Mouse (Mus musculus): ENCODE results near the gene Iqgap1.

The Iqgap1 gene

DNA sequence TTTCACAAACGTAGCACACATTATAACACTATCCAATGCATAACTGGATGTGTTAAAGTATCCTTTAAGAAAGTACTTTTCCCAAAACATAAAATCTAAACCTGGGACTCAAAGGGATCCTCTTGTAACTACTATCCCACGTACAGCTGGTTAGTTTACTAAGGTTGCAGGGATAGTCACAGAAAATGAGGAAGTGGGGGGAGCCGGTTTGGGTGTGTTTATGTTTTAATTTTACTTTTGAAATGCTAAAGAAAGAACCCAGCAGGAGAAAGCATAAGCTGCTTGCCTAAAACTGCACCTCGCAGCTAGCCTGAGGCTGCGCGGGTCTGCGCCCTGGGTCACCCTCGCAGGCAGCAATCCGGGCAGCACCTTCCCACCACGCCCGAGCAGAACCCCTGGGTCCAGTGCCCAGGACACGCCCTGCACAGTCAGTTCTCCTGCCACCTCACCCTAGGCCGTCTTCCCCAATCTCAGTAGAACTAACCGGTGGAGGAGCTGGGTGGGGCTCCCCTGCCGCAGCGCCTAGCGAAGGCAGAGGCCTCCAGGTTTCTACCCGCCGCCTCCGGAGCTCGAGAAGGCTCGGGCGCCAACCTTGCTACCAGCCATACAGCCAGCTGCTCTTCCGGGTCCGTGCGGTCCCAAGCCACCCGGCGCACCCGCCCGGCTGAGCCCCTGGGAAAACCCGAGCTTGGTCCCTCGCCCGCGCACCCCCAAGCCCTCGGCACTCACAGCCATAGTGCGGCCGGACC, 23.2 kb downstream of the Iqgap1 start:
- no peak for DNase-seq

DNA sequence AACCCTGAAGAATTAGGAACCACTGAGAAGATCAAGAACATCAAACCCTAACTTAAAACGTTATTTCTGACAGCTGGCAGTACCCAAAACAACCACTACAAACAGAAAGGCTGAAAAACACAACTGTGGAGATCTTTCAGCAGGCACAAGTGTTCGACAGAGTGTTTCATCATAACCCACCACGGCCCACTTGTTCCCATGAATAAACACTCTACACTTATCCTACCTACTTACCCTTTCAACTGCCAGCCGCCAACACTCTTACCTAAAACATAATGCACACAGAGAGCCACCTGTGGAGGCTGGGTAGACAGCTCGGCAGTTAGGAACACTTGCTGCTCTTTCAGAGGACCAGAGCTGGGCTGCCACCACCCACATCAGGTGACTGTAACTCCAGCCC, 26.5 kb downstream of the Iqgap1 start:
- DNase-seq = no peak

DNA sequence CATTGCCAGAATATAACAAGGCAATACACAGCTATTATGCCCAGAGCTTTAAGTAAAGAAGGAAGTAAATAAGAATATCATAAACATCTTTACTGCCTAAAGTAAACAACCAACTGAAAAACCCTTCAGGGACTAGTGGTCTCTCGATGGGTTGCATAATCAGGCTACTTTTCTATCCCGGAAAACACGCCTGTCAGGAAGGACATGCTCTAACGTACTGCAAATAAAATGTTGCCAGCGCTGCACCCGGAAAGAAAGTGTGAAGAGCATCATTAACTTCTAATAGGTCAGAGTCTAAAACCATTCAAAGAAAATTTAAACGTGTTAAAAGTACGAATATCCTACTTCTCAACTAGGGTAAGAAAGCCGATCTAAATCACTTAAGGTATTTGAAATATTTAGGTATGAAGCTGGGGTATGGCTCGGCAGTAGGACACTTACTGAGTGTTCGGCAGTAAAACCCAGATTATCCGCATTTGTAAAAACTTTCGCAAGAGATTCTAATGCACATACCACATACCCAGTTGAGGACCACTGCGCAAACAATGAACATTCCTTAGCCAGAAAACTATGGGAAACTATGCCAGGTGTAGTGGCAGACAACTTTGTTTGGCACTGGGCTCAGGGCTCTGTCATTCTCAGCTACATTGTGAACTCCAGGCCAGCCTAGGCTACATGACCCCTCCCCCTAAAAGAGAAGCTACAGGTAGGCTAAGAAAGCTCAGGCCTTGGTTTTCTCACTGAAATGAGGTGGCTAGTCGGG, 28.8 kb downstream of the Iqgap1 start:
- DNase-seq = no peak

DNA sequence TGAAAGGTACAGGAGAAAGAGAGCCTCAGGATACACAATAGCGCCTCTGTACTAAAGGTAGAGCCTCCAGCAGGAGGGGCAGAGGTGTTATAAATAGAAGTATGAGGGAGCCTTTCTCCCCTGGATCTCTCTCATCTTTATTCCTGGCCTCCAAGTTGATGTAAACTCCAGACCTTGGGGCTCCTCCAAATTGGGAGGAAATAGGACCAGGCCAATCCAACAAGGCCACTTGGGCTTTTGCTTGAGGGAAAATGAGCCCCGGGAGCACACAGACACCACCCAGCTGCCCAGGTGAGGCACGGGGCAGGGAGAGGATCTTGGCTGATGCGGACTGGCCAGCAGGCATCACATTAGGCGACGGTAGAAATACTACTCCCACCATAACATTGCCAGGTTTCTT, 29.5 kb downstream of the Iqgap1 start:
- no peak for DNase-seq

DNA sequence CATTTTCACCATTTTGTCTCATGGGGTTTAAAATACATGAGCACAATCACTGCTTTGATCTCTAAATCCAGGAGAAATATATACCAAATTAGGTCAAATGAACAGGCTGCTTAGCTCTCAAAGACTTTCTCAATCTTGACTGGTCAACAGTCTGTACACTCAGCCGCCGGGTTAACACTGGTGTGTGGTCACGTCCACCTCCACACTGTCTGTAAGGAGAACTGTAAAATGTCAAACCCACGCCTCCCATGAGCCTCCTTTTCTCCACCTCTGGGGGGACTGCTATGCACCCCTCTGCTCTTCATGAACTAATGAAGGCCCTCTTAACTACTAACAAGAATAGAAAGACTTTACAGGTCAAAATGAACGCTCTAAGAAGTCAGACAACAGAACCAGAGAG, 36.2 kb downstream of the Iqgap1 start:
- DNase-seq = no peak

DNA sequence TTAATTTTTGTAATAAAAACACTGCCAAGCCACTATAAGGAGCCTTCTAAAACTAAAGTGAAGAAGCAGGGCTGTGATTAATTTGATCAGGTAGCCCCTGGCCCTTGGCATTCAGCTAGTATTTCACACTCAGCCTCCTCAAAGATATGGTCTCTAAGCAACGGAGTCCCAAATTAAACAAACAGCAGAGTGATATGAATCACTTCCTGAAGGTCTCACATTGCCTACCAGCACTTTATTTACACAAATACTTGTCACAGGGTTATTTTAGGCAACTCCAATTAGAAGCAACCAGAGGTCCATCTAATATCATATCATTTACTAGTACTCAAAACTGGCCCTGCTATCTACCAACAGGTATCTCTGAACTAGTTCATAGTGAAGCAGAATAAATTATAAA, 36.7 kb downstream of the Iqgap1 start:
- no peak for DNase-seq

DNA sequence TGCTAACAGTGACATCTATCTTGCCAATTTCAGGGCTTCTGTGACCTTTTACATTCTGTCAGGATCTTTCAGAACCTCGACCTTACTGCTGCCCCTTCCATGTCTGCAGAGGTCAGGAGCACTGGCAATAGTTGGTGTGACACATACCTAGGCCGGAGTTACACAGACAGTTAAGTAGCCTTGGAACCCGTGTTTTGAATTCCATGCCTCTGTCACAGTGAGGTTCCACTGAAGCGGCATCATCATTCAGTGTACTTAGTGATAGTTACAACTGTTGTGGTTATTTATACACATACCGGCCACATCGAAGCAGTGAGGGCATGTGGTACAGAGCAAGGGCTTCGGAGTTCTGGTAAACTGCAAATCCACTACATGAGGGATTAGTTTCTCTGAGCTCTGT, 37.8 kb downstream of the Iqgap1 start:
- DNase-seq = no peak

DNA sequence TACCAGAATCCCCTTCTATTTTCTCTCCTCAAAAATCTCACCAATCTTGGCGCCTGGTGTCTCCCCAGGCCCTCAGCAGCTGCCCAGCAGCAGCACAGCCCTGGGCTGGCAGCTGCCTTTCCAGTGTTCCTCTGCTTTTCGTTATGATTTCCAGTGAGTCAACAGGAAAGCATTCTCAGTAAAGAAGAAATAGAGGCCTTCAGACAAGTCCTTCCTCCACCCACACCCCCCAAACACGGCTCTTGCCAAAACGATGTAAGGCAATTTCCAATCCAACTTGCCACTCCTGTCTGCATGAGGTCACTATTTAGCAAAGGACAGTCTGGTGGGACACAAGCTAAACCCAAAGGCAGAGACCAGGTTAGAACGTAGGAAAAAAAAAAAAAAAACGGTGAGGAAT, 39.0 kb downstream of the Iqgap1 start:
- DNase-seq = peak; percentile 56

DNA sequence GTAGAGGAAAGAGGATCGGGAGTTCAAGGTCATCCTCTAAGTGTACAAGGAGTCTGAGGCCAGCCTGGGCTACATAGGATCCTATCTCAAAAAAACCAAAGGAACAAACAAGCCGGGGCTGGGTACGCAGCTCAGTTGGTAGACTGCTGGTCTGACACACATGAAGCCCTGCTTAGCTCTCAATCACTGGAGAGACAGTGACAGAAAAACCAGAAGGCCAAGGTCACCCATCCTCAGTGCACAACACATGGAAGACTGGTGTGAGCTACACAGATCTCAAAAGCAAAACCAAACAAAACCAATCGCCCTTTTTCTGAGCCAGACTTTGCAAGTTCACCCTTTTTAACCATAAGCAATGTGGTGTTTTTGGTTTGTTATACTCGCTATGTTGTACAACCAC, 41.9 kb downstream of the Iqgap1 start:
- DNase-seq = no peak

DNA sequence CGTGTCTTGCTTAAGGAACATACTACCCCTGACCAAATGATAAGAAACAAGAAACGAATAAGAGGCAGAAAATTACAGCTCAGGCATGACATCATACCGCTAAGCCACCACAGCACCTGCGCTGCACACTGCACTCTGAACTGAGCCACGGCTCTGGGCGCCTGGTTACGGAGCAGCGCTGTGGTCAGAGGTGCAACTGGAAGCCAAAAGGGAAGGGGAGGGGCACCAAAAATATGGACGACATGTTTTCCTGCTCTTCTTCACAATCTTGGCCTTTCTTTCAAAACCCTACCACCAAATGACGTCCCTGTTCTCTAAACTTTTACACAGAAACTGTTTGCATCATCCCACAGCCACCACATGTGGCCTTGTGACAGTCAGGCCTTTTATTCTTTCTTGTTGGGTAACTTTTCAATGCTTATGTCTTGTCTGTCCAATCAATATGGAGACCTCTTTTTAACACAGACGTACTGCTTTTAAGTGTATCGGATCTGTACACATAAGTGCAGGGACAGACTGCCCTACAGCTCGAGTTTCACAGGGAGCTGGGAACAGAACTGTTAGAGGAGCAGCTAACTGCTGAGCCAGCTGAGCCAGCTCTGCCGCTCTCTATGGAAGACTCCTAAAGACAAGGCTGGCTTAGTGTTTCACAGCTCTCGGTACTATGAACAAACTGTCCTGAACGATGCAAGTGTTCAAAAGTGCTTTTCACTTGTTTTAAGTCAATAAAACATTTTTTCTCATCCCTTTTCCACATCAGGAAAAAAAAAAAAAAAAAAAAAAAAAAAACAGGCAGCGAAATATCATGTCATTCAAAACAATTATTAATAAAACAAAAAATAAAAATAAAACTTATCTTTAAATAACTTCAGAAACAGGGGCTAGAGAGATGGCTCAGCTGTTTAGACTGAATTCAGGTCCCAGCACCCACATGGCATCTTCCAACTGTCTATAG, 43.3 kb downstream of the Iqgap1 start:
- DNase-seq = no peak

DNA sequence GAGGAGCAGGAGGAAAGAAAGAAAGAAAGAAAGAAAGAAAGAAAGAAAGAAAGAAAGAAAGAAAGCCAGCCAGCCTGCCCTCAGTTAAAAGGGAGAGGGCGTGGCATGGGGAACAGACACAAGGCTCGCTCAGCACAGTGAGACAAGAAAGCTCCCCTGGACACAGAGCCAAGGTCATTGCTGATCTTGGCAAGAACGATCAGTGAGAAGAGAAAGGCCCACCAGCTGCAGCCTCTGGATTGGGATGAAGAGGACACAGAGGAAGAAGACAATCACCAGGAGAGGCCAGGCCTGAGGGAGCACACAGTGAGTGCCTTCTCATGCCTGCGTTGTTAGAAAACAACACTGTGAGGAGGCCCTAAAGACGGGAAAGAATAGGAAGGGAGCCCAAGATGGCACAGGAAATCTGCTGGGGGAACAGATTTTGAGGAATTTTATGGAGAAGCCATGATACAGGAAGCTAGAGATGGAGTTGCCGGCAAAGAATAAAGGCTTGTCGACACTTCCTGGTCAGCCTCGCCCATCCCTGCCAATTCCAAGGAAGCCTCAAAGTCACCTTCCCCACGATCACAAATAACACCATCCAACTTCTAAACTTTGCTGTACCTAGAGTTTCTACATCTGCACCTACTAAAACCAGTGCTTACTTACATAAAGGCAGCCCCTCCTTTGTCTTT, 44.2 kb downstream of the Iqgap1 start:
- peak; percentile 71 for DNase-seq

DNA sequence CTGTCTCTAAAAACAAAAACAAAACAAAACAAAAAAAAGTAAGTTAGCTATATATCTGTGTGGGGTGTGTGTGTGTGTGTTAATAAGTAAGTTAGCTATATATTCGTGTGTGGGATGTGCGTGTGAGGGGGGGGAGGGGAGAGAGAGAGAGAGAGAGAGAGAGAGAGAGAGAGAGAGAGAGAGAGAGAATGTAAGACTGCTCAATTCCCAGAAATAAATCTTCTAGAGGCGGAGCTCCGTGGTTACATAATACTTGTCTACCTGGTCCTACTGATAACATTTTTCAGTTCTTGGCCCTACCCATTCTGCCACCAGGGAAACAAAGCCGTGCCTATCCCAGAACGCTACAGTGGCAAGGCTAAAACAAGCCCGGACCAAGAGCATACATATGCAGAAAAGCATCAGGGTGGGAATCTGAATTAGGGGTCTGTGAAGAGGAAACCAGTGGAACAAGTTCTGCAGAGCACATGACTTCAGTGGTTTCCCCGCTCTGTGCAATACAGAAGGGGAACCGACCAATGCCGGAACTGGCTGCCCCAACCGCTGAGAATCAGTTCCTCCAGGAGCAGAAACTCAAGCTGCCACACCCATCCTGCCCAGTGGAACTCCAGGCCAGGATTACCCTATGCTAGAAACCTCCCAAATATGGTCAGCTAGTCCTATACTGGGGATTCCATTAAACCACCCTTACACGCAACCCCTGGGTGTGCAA, 46.7 kb downstream of the Iqgap1 start:
- peak; percentile 78 for DNase-seq

DNA sequence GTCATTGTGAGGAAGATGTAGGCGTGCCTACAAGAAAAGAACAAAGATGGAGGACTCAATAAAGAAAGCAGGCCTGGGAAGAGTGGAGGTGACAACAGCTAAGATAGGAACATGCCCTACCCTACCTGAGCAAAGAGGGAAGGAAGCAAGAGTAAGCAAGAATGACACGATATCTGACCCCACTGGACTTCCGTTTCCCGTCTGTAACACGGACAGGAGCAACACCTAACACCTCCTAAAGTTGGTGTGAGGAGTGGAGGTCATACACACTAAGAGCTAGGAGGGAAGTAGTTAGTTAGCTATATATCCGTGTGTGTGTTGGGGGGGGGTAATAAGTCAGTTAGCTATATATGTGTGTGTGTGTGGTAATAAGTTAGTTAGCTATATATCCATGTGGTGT, 47.4 kb downstream of the Iqgap1 start:
- DNase-seq = peak; percentile 2

DNA sequence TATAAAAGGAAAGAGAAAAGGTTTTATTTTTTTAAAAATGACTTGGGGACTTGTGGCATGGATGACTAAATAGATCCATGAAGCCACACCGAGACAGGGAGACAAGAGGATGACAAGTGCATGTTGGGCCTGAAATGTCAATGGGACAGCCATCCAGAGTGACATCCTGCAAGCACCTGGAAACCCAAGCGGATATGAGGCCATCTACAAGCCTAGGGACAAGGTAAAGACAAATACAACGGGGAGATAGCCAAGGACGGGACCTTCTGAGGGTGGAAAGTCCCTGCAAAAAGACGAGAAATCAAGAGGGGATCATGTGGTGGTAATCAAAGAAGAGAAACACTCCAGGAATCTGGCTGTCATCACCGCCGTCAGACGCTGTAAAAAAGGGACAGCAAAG, 48.6 kb downstream of the Iqgap1 start:
- DNase-seq = no peak

DNA sequence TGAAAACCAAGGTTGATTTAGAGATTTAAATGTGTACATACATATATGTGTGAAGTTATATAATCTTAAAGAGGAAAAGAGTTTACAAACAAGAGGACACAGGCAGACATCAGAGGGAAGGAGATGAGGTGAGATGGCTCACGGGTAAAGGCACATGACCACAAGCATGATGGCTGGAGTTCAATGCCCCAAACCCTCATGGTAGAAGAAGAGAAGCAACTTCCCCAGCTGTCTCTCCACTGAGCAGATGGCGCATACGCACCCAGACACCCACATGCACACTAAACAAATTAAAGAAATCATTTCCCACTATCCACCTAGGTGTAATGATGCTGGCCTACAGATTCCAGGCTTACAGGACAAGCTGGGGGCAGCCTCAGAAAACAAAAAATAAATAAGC, 49.7 kb downstream of the Iqgap1 start:
- DNase-seq = peak; percentile 4

DNA sequence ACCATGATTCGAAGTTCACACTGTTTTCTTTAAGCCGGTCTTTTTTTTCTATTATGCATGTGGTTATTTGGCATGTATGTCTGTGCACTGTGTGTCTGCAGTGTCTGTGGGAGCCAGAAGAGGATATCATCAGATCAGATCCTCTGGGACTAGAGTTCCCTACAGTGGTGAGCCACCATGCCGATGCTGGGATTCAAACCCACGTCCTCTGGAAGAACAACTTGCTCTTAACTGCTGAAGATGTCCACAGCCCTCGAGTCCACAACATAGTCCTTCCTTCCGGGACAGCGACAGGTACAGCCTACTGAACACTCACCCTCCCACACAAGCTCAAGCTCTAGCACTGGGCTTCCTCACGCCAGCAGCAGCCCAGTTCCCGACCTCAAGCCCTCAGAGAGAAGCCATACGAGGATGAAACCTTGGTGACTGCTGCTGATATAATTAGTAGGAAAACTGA, 50.3 kb downstream of the Iqgap1 start:
- DNase-seq = no peak

DNA sequence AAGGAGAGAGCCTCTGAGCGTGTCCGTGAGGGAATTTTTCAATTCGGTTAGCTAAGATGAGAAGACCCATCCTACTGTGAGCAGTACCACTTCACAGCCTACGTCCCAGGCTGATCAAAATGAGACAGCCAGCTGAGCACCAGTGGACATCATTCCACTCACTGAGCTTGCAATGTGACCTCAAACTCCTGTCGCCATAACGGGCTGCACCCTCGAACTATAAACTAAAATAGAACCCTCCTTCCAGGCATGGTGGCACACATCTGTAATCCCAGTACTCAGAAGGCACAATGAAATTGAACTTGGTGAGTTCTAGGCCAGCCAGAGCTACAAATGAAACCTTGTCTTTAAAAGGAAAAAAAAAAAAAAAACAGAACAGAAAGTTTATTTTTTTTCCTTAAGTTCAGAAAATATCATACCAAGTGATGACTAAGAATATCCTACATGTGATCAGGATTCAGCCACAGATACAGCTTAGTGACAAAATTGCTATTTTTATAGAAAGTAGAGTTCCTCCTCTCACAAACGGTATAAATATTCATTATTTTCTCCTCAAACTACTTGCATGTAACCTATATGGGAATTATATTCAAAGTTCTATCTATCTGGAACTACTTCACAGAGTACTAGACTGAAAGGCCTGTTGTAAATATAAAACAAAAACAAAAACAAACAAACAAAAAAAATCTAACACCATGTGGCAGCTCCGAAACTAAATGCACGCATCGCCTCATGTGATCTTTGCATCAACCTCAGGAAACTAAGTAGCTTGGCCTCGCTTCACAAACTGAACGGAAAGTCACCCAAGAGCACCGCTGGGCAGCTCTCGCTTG, 50.9 kb downstream of the Iqgap1 start:
- DNase-seq = peak; percentile 8

DNA sequence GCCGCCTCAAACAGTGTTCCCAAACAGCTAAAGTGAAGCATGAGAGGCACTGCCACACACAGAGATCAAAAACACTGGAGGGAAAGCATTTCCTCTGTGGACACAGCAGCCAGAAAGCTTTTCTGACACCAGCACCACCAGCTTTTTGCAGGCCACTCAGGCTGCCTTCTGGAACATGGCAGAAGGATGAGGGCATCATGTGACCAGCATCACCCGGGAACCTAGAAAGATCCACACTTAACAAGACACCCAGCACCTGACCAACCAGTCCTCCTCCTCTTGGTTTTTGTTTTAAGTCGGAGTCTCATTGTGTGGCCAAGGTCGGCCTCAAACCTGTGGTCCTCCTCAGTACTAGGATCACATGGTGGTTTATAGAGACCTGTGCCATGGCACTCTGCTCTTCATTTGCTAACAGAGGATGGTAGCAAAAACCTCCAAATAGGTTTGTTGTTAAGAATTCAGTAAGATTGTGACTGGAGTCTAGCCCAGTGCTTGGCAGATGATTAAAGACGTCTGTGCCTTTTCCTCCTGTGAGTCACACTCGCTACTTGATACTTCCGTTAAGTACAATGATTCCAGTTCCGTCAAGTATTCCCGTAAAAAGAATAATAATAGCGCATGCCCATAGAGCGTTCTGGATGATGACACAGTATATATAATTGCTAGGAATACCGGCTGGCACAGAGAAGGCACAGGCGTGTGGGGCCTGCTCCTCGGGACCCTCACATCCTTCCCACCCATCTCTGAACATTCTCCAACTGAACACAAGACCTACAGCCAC, 51.8 kb downstream of the Iqgap1 start:
- peak; percentile 39 for DNase-seq

DNA sequence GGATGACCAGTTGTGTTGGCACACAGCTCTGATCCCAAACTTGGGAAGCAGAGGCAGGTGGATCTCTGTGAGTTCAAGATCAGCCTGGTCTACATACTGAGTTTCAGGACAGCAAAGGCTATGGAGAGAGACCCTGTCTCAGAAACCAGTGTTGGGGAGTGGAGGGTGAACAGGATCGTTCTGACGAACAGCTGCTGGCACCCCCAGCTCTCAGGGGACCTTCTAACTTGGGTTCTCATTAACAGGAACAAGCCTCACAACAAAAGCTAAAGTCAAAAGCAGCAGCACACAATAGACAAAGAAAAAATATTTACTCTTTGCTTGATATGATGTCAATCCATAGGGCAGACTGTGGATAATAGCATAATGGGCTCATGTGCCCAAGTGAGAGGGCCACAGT, 55.3 kb downstream of the Iqgap1 start:
- DNase-seq = no peak

DNA sequence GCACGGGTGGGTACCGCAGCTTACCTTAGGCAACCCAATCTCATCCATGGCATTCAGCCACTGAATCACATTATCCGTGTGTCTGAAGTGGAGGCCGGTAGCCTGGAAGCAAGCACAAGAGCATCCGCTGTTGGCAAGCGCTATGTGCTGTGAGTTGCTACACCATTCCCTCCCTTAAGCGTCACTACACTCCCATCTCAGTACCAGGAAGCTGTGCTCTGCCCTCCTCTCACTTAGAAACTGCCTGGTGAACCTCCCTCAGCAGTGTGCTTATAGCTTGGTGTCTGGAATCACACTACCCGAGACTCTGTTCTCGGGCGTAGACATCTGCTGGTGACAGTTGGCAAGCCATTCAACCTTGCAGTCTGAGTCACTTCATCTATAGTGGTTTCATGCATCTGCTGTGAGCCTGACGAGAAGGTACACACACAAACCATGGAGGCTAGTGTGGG, 58.9 kb downstream of the Iqgap1 start:
- no peak for DNase-seq

Data from kidney, postnatal 10 days (tissue).